Mouse (Mus musculus) spleen, embryonic (tissue): ENCODE measurements around the gene Gm9945.

Experiments used
- CTCF ChIA-PET: fragments of 350-600 bp; sonication (Branson Sonifier 250); formaldehyde crosslinking; loops from one replicate; lab custom pipeline; 2022; lab: Charles Lee

The Gm9945 gene

GRCm38 (mm10) chr11:53522362-53522761 is 42.4 kb downstream of the Gm9945 start:
- CTCF ChIA-PET, result no interaction called here

- CTCF ChIA-PET, result no interaction called here
Observed at GRCm38 (mm10) chr11:53522930-53523329, 43.0 kb downstream of the Gm9945 start.

DNA sequence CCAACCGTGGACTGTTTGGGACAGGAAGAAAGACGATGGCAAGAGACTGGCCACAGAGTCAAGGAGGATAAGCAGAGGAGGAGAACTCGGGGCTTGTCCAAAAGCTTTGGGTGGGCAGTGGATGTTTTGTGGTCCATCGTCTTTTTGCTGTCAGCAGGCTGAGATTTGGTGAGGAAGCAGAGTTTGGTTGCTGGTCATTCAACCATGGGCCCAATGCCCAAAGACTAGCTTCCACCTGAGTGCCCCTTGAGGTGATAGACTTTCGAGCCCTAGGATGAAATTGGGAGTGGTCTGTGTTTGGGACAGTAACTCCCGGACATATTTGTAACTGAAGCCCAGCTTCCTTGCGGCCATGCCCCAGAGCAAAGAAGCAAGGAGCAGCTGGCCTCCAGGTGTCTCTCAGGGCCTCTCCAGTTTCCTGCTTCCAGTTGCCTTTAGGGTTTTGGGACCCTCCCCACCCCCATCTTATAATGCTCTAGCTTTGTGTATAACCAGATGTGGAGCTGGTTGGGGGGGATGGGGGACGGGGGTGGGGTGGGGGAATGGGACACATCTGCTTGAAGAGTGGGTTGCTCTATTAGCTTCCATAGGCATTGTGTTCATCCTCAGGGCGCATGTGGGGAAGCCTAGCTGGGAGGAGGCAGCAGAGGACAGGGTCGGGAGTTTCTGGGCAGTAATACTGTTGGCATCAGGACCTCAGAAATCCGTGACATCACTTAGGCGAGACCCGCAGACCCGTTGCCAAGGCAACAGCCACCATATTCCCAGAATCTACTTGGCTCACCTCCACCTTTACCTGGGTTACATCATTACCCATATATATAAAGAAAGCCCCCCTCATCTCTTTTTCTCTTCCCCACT is 43.8 kb downstream of the Gm9945 start:
- CTCF ChIA-PET, result no interaction called here

DNA sequence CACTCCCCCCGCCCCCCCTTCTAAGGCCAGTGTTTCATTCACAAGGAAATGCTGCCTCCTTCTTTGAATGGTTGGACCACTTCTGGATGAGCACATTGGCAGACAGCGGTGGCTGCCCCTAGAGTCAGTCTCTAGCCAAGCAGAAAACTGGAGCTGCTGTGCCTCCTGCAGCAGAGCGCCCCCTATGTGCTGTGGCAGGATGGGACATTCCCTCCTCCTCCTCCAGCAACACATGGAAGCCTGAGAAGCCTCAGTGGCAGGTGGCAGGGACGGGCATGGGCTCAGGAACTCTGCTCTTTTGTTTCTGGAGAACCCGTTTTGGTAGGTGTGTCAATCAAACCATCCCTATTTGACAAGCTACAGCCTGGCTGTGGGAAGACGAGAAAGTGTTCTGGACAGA is 44.9 kb downstream of the Gm9945 start:
- CTCF ChIA-PET, result no interaction called here

DNA sequence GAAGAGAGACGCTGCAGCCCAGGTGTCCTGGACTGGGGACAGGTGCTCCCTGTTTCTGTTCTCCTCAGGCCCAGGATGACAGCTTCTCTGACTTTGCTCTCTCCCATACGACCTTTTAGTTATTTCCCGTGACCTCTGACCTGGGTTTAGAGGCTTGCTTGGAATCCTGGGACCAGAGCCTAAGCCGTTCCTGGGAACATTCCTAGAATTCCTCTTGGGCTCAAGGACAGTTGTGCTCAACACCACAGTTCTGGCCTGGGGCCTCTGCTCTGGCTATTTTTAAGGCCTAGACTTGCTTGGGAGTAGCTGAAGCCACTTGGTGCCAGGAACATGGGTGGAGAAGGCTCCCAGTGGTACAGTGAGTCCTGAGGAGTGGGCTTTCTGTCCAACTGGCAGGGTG is 45.5 kb downstream of the Gm9945 start:
- CTCF ChIA-PET, result no interaction called here

DNA sequence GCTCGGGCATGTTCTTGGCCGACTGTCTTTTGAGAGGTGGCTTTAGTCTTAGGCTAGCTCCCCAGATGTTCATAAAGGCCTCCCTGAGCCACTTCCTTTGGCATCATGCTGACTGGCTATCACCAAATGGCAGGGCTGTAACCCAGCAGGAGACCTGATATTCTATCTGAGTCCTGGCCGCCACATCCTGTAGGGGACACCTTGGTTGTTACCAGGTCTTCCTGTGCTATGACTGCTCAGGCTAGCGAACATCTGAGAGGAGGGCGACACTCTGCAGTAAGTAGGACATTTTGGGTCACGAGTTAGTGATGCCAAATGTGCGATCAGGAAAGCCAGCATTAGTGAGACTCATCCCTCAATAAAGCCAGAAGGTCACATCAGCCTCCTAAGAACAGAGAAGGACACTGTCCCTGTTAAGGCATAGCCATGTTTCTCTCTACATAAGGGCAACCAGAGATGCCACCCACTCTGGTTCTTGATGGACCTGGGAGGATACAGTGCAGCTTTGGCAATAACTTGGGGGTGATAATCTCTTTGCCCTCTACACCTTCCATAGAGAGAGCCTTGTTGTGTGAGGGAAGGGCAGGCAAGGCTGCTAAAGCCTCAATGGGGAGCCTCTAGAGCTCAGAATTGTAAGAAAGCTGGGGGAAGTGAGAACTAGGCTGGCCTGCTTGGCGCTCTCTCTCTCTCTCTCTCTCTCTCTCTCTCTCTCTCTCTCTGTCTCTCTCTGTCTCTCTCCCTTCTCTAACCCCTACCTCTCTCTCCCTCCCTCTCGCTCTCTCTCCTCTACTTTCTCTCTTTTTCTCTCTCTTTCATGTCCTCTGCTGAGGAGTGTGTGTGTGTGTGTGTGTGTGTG is 48.7 kb downstream of the Gm9945 start:
- CTCF ChIA-PET, result interaction anchor here (0.6 kb wide), 1 partner anchor 786 kb away, joined by 3 read pairs; no protein-coding TSS in a partner anchor

DNA sequence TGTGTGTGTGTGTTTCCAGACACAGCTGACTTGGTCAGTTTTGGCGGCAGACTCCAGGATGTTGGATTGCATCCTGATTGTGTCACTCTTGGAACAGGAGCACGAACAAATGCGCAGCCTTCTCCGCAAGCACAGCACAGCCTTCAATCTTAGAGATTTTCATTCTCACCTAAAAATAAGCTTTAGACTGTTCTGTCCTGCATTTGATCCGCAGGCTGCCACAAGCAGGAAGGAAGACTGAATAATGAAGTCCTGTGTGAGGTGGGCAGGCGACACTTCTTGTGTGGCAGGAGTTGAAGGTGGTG is 49.2 kb downstream of the Gm9945 start:
- CTCF ChIA-PET, result no interaction called here

DNA sequence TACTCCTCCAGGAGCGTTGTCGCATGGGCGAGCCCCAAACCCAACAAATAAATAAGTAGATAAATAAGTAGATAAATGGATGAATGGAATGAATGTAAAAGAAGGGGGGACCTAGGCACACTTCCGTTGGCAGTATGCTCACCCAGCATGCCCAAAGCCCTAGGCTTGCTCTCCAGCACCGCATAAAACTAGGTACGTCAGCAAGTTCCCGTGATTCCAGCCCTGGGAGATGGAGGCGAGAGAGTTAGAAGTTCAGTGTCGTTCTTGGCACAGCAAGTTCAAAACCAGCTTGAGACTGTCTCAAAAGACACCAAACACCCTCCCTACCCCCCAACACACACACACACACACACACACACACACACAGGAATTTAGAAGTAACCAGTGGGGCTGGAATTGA is 50.0 kb downstream of the Gm9945 start:
- CTCF ChIA-PET, result no interaction called here
